Mouse (Mus musculus): Measurements from ENCODE around the gene Tecr. TPM values are rescaled to one million over a fixed set of nuclear protein-coding genes. Genes with fewer than 3 reads are reported as not detected.

Gene Tecr
- polyA plus RNA-seq, 1 experiment from 2014 or later: 809 TPM

DNA sequence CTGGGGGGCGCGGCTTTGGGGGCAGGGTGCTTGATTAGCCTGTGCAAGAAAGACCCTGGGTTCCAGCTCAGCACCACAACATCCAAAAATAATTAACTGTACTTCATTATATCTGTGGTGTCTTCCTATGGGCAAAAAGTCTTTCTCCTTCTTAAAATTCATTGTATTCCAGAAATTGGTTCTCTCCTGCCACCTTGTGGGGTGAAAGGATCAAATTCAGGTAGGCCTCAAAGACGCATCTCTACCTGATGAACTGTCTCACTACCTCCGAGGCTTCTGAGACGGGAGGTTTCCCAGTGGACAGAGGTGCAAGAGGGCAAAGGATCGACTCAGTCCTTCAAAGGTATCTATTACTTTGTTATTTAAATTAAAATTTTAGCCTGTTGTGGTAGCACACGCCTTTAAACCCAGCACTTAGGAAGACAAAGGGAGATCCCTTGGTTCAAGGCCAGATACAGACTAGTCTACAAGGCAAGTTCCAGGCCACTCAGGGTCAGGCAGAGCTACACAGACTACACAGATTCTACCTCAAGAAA is 17.2 kb downstream of the Tecr start:
- H3K9ac ChIP-seq (replicated peaks; ENCODE audit: low read depth, low read length): no peak overlapping the region
- no peaks in the 10 kb centered on the region for H3K36me3 ChIP-seq (ENCODE audit: control insufficient read depth, insufficient read depth)
- WGBS: 83% methylated on average over 7 of the region's 7 CpGs
- H3K27me3 ChIP-seq (replicated peaks; ENCODE audit: control insufficient read depth, insufficient read depth, low read length): no peaks in the 10 kb centered on the region
- no peaks in the 10 kb centered on the region for H3K9me3 ChIP-seq (ENCODE audit: control insufficient read depth, low read length)
- ATAC-seq: no peak
- peaks cover 48% of the 10 kb centered on the region for H3K4me1 ChIP-seq (replicated peaks; ENCODE audit: control insufficient read depth, insufficient read depth, low read length)
- H3K27ac ChIP-seq (ENCODE audit: low read length): no peak overlapping the region
- H3K4me2 ChIP-seq (ENCODE audit: low read length): no peak overlapping the region
- H3K4me3 ChIP-seq (replicated peaks; ENCODE audit: low read length): no peak overlapping the region

DNA sequence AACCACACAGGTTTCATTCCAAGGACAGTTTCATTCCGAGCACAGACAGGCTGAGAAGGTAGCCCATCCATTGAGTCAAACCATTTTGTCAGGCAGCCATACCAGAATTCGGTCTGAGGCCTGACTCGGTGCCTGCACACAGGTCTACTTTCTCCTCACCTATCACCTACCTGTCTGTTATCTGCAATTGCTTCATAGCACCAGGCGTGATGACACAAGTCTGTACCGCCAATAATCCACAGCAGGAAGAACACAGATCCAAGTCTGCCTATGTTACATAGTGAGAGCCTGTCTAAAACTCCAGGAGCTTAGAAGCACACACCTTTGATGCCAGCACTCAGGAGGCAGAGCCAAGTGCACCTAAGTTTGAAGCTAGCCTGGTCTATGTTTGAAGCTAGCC is 18.9 kb downstream of the Tecr start:
- Histone ChIP-seq H3K4me1 (replicated peaks; ENCODE audit: control insufficient read depth, insufficient read depth, low read length) (peaks cover 48% of the 10 kb centered on the region), H3K4me3 (replicated peaks; ENCODE audit: low read length) (no peak overlapping the region), H3K4me2 (ENCODE audit: low read length) (no peak overlapping the region), H3K9ac (replicated peaks; ENCODE audit: low read depth, low read length) (no peak overlapping the region), H3K9me3 (ENCODE audit: control insufficient read depth, low read length) (no peaks in the 10 kb centered on the region), H3K27ac (ENCODE audit: low read length) (no peak overlapping the region), H3K36me3 (ENCODE audit: control insufficient read depth, insufficient read depth) (no peaks in the 10 kb centered on the region), H3K27me3 (replicated peaks; ENCODE audit: control insufficient read depth, insufficient read depth, low read length) (no peaks in the 10 kb centered on the region)
- no peak for ATAC-seq
- WGBS: 92% methylated on average over 5 of the region's 5 CpGs

DNA sequence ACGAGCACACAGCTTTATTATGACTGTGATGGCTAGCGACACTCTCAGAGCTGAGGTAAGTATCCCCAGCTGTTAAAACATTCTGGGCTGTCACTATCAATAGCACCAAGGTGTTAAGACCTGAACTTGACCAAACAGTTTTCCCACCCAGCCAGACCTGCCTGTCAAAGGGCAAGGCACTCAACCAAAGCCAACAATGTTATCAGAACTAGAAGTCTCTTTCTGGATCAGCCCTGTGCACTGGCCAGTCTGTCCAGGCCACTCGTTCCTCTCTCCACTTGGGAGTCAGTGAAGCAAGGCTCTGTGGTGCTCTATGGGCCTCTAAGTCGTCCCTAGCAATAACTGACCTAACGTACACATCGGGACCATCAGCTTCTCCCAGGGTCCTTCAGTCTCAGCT is 20.1 kb downstream of the Tecr start:
- H3K9me3 ChIP-seq (ENCODE audit: control insufficient read depth, low read length): no peaks in the 10 kb centered on the region
- WGBS: 89% methylated on average over 6 of the region's 6 CpGs
- no peak overlapping the region for H3K9ac ChIP-seq (replicated peaks; ENCODE audit: low read depth, low read length)
- H3K4me3 ChIP-seq (replicated peaks; ENCODE audit: low read length): no peak overlapping the region
- H3K4me2 ChIP-seq (ENCODE audit: low read length): no peak overlapping the region
- ATAC-seq: no peak
- no peaks in the 10 kb centered on the region for H3K36me3 ChIP-seq (ENCODE audit: control insufficient read depth, insufficient read depth)
- peaks cover 39% of the 10 kb centered on the region for H3K4me1 ChIP-seq (replicated peaks; ENCODE audit: control insufficient read depth, insufficient read depth, low read length)
- no peaks in the 10 kb centered on the region for H3K27me3 ChIP-seq (replicated peaks; ENCODE audit: control insufficient read depth, insufficient read depth, low read length)
- no peak overlapping the region for H3K27ac ChIP-seq (ENCODE audit: low read length)

DNA sequence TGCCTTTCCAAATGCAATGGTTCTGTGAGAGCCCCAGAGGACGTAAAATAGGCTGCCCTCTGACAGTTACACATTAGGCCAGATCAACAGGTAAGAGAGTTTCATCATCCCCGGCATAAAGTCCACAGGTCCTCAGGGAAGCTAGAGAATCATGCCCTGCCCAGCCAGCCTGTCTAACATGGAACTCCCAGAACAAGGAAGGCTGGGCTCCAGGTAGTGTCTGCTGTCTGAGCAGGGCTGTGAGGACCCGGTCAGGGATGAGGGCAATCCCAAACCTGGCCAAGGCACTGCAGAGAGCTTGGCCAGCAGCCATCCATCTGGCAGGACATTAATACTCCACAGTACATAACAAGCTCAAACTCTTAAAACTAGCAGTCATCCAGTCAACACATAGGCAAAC is 22.4 kb downstream of the Tecr start:
- no peak overlapping the region for H3K4me3 ChIP-seq (replicated peaks; ENCODE audit: low read length)
- H3K4me2 ChIP-seq (ENCODE audit: low read length): no peak overlapping the region
- H3K4me1 ChIP-seq (replicated peaks; ENCODE audit: control insufficient read depth, insufficient read depth, low read length): peaks cover 22% of the 10 kb centered on the region
- WGBS: 69% methylated on average over 3 of the region's 3 CpGs
- ATAC-seq: no peak
- no peak overlapping the region for H3K9ac ChIP-seq (replicated peaks; ENCODE audit: low read depth, low read length)
- no peaks in the 10 kb centered on the region for H3K9me3 ChIP-seq (ENCODE audit: control insufficient read depth, low read length)
- H3K27ac ChIP-seq (ENCODE audit: low read length): no peak overlapping the region
- no peaks in the 10 kb centered on the region for H3K27me3 ChIP-seq (replicated peaks; ENCODE audit: control insufficient read depth, insufficient read depth, low read length)
- H3K36me3 ChIP-seq (ENCODE audit: control insufficient read depth, insufficient read depth): no peaks in the 10 kb centered on the region

DNA sequence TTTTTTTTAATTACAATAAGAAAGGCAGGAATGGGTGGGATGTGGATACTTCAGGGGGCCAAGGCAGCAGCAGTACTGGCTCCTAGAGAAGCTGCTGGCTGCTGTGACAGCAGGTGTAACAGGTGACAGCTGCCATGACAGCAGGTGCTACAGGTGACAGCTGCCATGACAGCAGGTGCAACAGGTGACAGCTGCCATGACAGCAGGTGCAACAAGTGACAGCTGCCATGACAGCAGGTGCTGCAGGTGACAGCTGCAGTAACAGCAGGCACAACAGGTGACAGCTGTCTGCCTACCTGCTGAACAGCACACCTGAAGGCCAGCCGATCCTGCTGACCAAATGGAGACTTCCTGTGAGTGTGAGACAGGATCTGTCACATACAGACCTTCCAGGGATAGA is 23.0 kb downstream of the Tecr start:
- H3K27ac ChIP-seq (ENCODE audit: low read length): no peak overlapping the region
- no peak for ATAC-seq
- H3K9ac ChIP-seq (replicated peaks; ENCODE audit: low read depth, low read length): no peak overlapping the region
- WGBS: 94% methylated on average over 1 of the region's 1 CpGs
- H3K36me3 ChIP-seq (ENCODE audit: control insufficient read depth, insufficient read depth): no peaks in the 10 kb centered on the region
- H3K4me1 ChIP-seq (replicated peaks; ENCODE audit: control insufficient read depth, insufficient read depth, low read length): peaks cover 18% of the 10 kb centered on the region
- H3K27me3 ChIP-seq (replicated peaks; ENCODE audit: control insufficient read depth, insufficient read depth, low read length): no peaks in the 10 kb centered on the region
- no peak overlapping the region for H3K4me2 ChIP-seq (ENCODE audit: low read length)
- no peaks in the 10 kb centered on the region for H3K9me3 ChIP-seq (ENCODE audit: control insufficient read depth, low read length)
- H3K4me3 ChIP-seq (replicated peaks; ENCODE audit: low read length): no peak overlapping the region

DNA sequence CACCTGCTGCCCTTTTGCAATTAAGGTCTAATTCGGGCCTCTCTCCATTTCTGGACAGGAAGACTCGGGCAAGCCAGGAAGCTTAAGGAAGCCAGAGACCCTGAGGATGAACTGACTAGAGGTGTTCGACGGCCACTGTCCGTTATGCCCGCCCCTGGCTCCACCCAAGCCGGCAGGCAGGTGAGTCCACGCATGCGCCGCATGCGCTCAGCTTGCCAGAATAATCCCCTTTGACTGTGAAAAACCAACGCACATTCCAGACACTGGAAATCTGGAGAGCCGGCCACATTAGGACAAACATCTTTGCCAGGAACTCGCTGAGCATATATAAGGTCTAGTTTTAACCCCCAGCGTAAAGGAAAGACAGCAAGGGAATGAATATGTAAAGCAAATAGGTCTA is 24.5 kb downstream of the Tecr start:
- Histone ChIP-seq H3K4me1 (replicated peaks; ENCODE audit: control insufficient read depth, insufficient read depth, low read length) (peaks cover 6% of the 10 kb centered on the region), H3K27me3 (replicated peaks; ENCODE audit: control insufficient read depth, insufficient read depth, low read length) (no peaks in the 10 kb centered on the region)

DNA sequence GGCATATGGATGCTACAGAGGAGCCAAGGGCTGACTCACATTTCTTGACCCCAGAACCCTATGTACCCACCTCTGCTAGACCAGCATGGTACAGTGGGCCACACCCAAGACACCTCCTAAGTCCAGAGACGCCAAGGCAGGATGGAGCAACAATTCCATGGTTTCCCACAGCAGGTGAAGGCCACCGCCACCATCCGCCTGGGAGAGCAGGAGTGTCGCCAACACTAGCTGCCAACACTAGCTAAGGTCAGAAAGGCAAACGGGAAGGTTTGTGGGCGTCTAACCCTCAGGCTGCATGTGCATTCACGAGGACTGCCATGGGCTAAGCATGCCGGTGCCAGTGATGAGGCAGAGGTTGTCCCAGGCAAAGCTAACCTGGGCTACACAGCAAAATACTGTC is 25.5 kb downstream of the Tecr start:
- 89% methylated on average over 8 of the region's 8 CpGs for WGBS
- no peak for ATAC-seq

More for the DNA sequence above, 24.5 kb downstream of the Tecr start:
- Histone ChIP-seq H3K27ac (ENCODE audit: low read length) (no peak overlapping the region), H3K36me3 (ENCODE audit: control insufficient read depth, insufficient read depth) (no peaks in the 10 kb centered on the region), H3K9me3 (ENCODE audit: control insufficient read depth, low read length) (no peaks in the 10 kb centered on the region), H3K4me2 (ENCODE audit: low read length) (no peak overlapping the region), H3K9ac (replicated peaks; ENCODE audit: low read depth, low read length) (no peak overlapping the region), H3K4me3 (replicated peaks; ENCODE audit: low read length) (no peak overlapping the region)
- WGBS: 87% methylated on average over 15 of the region's 15 CpGs
- ATAC-seq: no peak

DNA sequence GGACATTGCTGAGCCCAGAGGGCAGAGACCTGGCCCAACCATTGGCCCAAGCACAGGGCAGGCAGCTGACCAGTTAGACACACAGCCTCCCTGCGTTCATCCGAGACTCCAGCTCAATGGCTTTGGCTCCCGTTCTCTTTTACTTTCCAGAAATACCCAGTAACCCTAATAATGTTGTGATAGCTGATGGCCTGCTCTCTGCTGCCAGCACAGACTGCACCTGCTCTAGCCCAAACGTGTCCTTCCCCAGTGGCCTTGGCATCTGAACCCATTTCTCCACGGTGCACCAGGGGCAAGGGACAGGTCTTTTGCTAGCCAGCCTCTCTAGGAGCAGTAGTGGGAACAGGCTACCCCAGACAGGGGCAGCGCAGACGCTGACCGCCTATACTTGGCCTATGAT is 26.9 kb downstream of the Tecr start:
- no peak overlapping the region for H3K4me3 ChIP-seq (replicated peaks; ENCODE audit: low read length)
- WGBS: 87% methylated on average over 8 of the region's 8 CpGs
- H3K4me1 ChIP-seq (replicated peaks; ENCODE audit: control insufficient read depth, insufficient read depth, low read length): peaks cover 22% of the 10 kb centered on the region
- no peak overlapping the region for H3K4me2 ChIP-seq (ENCODE audit: low read length)
- H3K27me3 ChIP-seq (replicated peaks; ENCODE audit: control insufficient read depth, insufficient read depth, low read length): no peaks in the 10 kb centered on the region
- no peaks in the 10 kb centered on the region for H3K9me3 ChIP-seq (ENCODE audit: control insufficient read depth, low read length)
- no peak for ATAC-seq
- no peak overlapping the region for H3K9ac ChIP-seq (replicated peaks; ENCODE audit: low read depth, low read length)
- no peaks in the 10 kb centered on the region for H3K36me3 ChIP-seq (ENCODE audit: control insufficient read depth, insufficient read depth)
- no peak overlapping the region for H3K27ac ChIP-seq (ENCODE audit: low read length)

More for the DNA sequence above, 25.5 kb downstream of the Tecr start:
- Histone ChIP-seq H3K27ac (ENCODE audit: low read length) (no peak overlapping the region), H3K9me3 (ENCODE audit: control insufficient read depth, low read length) (no peaks in the 10 kb centered on the region), H3K36me3 (ENCODE audit: control insufficient read depth, insufficient read depth) (no peaks in the 10 kb centered on the region), H3K4me1 (replicated peaks; ENCODE audit: control insufficient read depth, insufficient read depth, low read length) (peaks cover 9% of the 10 kb centered on the region), H3K9ac (replicated peaks; ENCODE audit: low read depth, low read length) (no peak overlapping the region), H3K27me3 (replicated peaks; ENCODE audit: control insufficient read depth, insufficient read depth, low read length) (no peaks in the 10 kb centered on the region), H3K4me3 (replicated peaks; ENCODE audit: low read length) (no peak overlapping the region), H3K4me2 (ENCODE audit: low read length) (no peak overlapping the region)

DNA sequence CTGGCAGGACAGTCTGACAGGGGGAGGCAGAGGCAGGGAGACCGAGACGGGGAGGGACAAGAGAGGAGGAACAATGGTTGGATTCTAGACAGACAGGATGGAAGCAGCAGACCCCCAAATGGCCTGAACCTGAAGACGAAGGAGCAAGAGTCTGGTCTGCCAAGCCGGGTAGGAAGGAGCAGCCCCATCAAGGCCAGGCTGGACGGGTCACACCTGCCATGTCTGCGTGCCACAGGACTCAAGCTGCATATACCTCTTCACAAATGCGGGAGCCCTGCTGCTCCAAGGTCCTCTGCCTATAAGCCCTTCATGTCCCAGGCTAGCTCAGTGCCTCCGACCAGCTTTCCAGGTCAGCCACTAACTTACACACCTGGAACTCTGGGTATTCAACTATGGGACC is 28.1 kb downstream of the Tecr start:
- ATAC-seq: no peak
- Histone ChIP-seq H3K4me2 (ENCODE audit: low read length) (no peak overlapping the region), H3K9me3 (ENCODE audit: control insufficient read depth, low read length) (no peaks in the 10 kb centered on the region), H3K27ac (ENCODE audit: low read length) (no peak overlapping the region), H3K4me1 (replicated peaks; ENCODE audit: control insufficient read depth, insufficient read depth, low read length) (peaks cover 25% of the 10 kb centered on the region), H3K27me3 (replicated peaks; ENCODE audit: control insufficient read depth, insufficient read depth, low read length) (no peaks in the 10 kb centered on the region), H3K4me3 (replicated peaks; ENCODE audit: low read length) (no peak overlapping the region), H3K9ac (replicated peaks; ENCODE audit: low read depth, low read length) (no peak overlapping the region), H3K36me3 (ENCODE audit: control insufficient read depth, insufficient read depth) (no peaks in the 10 kb centered on the region)
- WGBS: 85% methylated on average over 8 of the region's 8 CpGs

Data from forebrain, embryonic 16.5 days (tissue).